Mouse (Mus musculus) CH12.LX (cell line): ENCODE data around the gene Mtg1. TPM values are rescaled to one million over a fixed set of nuclear protein-coding genes. Genes with fewer than 3 reads are reported as not detected.

ENCODE experiments used
- DNase-seq: peaks from one replicate; pipeline ENCODE4 v3.0.0-alpha.2; 2013; ENCODE audit errors: extremely low read depth
- H3K27ac ChIP-seq: 2 replicates; pipeline ENCODE4 v1.5.1; 2012; ENCODE audit warnings: low read depth, mild to moderate bottlenecking, control low read depth, moderate library complexity; ENCODE audit not compliant: insufficient read depth
- H3K27me3 ChIP-seq: replicated peaks from 2 replicates; pipeline ENCODE3; 2012; ENCODE audit warnings: inconsistent platforms
- H3K36me3 ChIP-seq, 2 experiments: replicated peaks in 1 of 2; 2 replicates each; pipeline versions ENCODE3 to v1.6.1; 2012; ENCODE audit warnings: inconsistent platforms in 1 of 2, low read length in 1 of 2, mild to moderate bottlenecking in 1 of 2, mixed read lengths in 1 of 2, moderate library complexity in 1 of 2; ENCODE audit not compliant: control insufficient read depth in 1 of 2, insufficient read depth in 1 of 2
- H3K4me1 ChIP-seq, 2 experiments: 2 replicates each; pipeline ENCODE4 v1.6.1; 2012; ENCODE audit warnings: inconsistent platforms in 1 of 2, moderate library complexity in 1 of 2; ENCODE audit not compliant: insufficient read depth in 2 of 2, control insufficient read depth in 1 of 2
- H3K4me2 ChIP-seq: 2 replicates; pipeline ENCODE4 v1.6.1; 2012; ENCODE audit warnings: low read depth, mild to moderate bottlenecking, control low read depth; ENCODE audit not compliant: poor library complexity, insufficient read depth, severe bottlenecking
- H3K4me3 ChIP-seq, 3 experiments: fragments of 150-350 bp in 1 of 3; sonication (generic) in 1 of 3; replicated peaks in 1 of 3; 2 replicates each; pipeline versions ENCODE3 to v1.5.1; 2011 to 2012; ENCODE audit warnings: low read depth in 2 of 3, low read length in 2 of 3, mild to moderate bottlenecking in 2 of 3, moderate library complexity in 2 of 3, control low read depth in 1 of 3, improper control_type of control experiment in 1 of 3, inconsistent platforms in 1 of 3, mixed read lengths in 1 of 3; ENCODE audit not compliant: poor library complexity in 1 of 3
- H3K79me2 ChIP-seq: replicated peaks from 2 replicates; pipeline ENCODE4 v1.6.1; 2012; ENCODE audit warnings: mild to moderate bottlenecking, moderate library complexity; ENCODE audit not compliant: control insufficient read depth, poor library complexity, insufficient read depth, severe bottlenecking; ENCODE audit errors: extremely low read depth
- H3K9ac ChIP-seq: 2 replicates; pipeline ENCODE4 v1.6.1; 2012; ENCODE audit warnings: low read depth, mild to moderate bottlenecking, control low read depth, moderate library complexity; ENCODE audit not compliant: insufficient read depth
- H3K9me3 ChIP-seq: replicated peaks from 2 replicates; pipeline ENCODE3; 2012; ENCODE audit warnings: low read length, inconsistent platforms, mixed read lengths
- E2F4 ChIP-seq: IDR thresholded peaks from 2 replicates; pipeline ENCODE4 v1.6.1; 2011; ENCODE audit warnings: low read depth, low read length, improper control_type of control experiment; ENCODE audit not compliant: insufficient replicate concordance
- EP300 ChIP-seq: IDR thresholded peaks from 2 replicates; pipeline ENCODE4 v1.6.1; 2011; ENCODE audit warnings: low read length, improper control_type of control experiment
- GABPA ChIP-seq: IDR thresholded peaks from 2 replicates; pipeline ENCODE4 v1.6.1; 2012; ENCODE audit warnings: low read depth, low read length, improper control_type of control experiment, inconsistent platforms; ENCODE audit not compliant: insufficient replicate concordance
- HCFC1 ChIP-seq: IDR thresholded peaks from 2 replicates; pipeline ENCODE4 v1.6.1; 2012; ENCODE audit warnings: low read depth, mild to moderate bottlenecking, inconsistent platforms, low read length, improper control_type of control experiment
- IRF4 ChIP-seq: IDR thresholded peaks from 2 replicates; pipeline ENCODE4 v1.6.1; 2014; ENCODE audit warnings: low read depth, mild to moderate bottlenecking, inconsistent platforms, low read length, improper control_type of control experiment
- JUN ChIP-seq: IDR thresholded peaks from 2 replicates; pipeline ENCODE4 v1.6.1; 2011; ENCODE audit warnings: low read depth, mild to moderate bottlenecking, low read length, improper control_type of control experiment, moderate library complexity; ENCODE audit not compliant: insufficient read depth
- JUND ChIP-seq: conservative IDR thresholded peaks from 2 replicates; pipeline ENCODE4 v1.6.1; 2011; ENCODE audit warnings: low read depth, low read length, improper control_type of control experiment
- MAFK ChIP-seq: IDR thresholded peaks from 2 replicates; pipeline ENCODE4 v1.6.1; 2011; ENCODE audit warnings: low read length, improper control_type of control experiment; ENCODE audit not compliant: insufficient replicate concordance
- MAZ ChIP-seq: IDR thresholded peaks from 2 replicates; pipeline ENCODE4 v1.6.1; 2012; ENCODE audit warnings: low read depth, mild to moderate bottlenecking, inconsistent platforms, low read length, improper control_type of control experiment, moderate library complexity
- MXI1 ChIP-seq: IDR thresholded peaks from 2 replicates; pipeline ENCODE4 v1.6.1; 2011; ENCODE audit warnings: mild to moderate bottlenecking, low read depth, low read length, improper control_type of control experiment
- POLR2AphosphoS2 ChIP-seq: IDR thresholded peaks from 2 replicates; pipeline ENCODE4 v1.6.1; 2011; ENCODE audit warnings: low read depth, low read length, improper control_type of control experiment
- TBP ChIP-seq: conservative IDR thresholded peaks from 2 replicates; pipeline ENCODE4 v1.6.1; 2011; ENCODE audit warnings: low read depth, low read length, improper control_type of control experiment
- TCF12 ChIP-seq: IDR thresholded peaks from 2 replicates; pipeline ENCODE4 v1.6.1; 2014; ENCODE audit warnings: low read depth, mild to moderate bottlenecking, inconsistent platforms, low read length, improper control_type of control experiment
- dilution Hi-C: fragments of 300-500 bp; cut with MboI; formaldehyde crosslinking; loops from 2 replicates; pipeline ENCODE4 v1.14.3; 2020; ENCODE audit warnings: low sequenced_read_pairs; ENCODE audit not compliant: extremely low pct_unique_long_range_greater_than_20kb, extremely low pct_ligation_motif_present
- in situ Hi-C: fragments of 300-500 bp; cut with MboI; formaldehyde crosslinking; loops from 3 replicates; pipeline ENCODE4 v1.14.3; 2019; ENCODE audit warnings: low sequenced_read_pairs, low pct_ligation_motif_present, low pct_unique_long_range_greater_than_20kb, mixed read lengths
- polyA plus RNA-seq: library from polyadenylated mRNA; unstranded; fragments of >175 nt; gene quantifications from 2 replicates; pipeline ENCODE4 v1.2.1, GENCODE M21; 2012; ENCODE audit warnings: low read depth; ENCODE audit not compliant: insufficient read length
- total RNA-seq, 2 experiments: library from RNA; depleted of rRNA; stranded (reverse); fragments of 300-350 nt in 1 of 2; fragments of >200 nt in 1 of 2; gene quantifications; 2 replicates each; pipeline ENCODE4 v1.2.3; 2012 to 2014

The Mtg1 gene
- total and polyA plus RNA-seq, 3 experiments, result 26.6 to 39.8 (median 29.4) TPM

GRCm38 (mm10) chr7:140196002-140196401, 58.6 kb downstream of the Mtg1 start:
- in situ Hi-C loops, result loop anchor here (25.0 kb wide), 1 partner anchor 591 kb away; the partner anchor contains the start of gene Syce1
- no peak for DNase-seq
- Histone ChIP-seq H3K4me2 (no peak overlapping the region), H3K4me1 (no peaks in the 10 kb centered on the region), H3K4me3 (no peak overlapping the region), H3K36me3 (no peaks in the 10 kb centered on the region), H3K9ac (no peak overlapping the region), H3K27me3 (peaks cover 86% of the 10 kb centered on the region), H3K27ac (no peak overlapping the region), H3K9me3 (no peaks in the 10 kb centered on the region), H3K79me2 (no peaks in the 10 kb centered on the region)
- TF ChIP-seq HCFC1 (no peak), TCF12 (no peak), TBP (no peak), IRF4 (no peak), JUND (no peak), JUN (no peak), E2F4 (no peak), POLR2AphosphoS2 (no peak), GABPA (no peak), MAZ (no peak), EP300 (no peak), MXI1 (no peak), MAFK (no peak)
- dilution Hi-C loops, result no loop called here

Other genes starting within 250 kb of the Mtg1 start
Only the 20 nearest of the 22 such genes appear.
- not detected in 2 replicates for gene Utf1, start 193.8 kb upstream of the Mtg1 start, total RNA-seq (2012; rRNA removed)
- gene Utf1, start 193.8 kb upstream of the Mtg1 start, total RNA-seq (2014; rRNA removed), result not detected in 2 replicates
- not detected in 2 replicates for gene Utf1, start 193.8 kb upstream of the Mtg1 start, polyA plus RNA-seq
- gene 6430531B16Rik, start 158.8 kb upstream of the Mtg1 start, total RNA-seq (2012; rRNA removed), result 0.13 and 0.38 TPM in 2 replicates
- not detected in 2 replicates for gene 6430531B16Rik, start 158.8 kb upstream of the Mtg1 start, total RNA-seq (2014; rRNA removed)
- 0.21 and 0.33 TPM in 2 replicates for gene 6430531B16Rik, start 158.8 kb upstream of the Mtg1 start, polyA plus RNA-seq
- gene Adam8, start 145.0 kb upstream of the Mtg1 start, total RNA-seq (2012; rRNA removed), result 61.4 and 63.7 TPM in 2 replicates
- 46.5 and 51.0 TPM in 2 replicates for gene Adam8, start 145.0 kb upstream of the Mtg1 start, total RNA-seq (2014; rRNA removed)
- 43.7 and 46.3 TPM in 2 replicates for gene Adam8, start 145.0 kb upstream of the Mtg1 start, polyA plus RNA-seq
- gene Zfp511, start 101.2 kb upstream of the Mtg1 start, total RNA-seq (2012; rRNA removed), result 44.4 and 44.6 TPM in 2 replicates
- 41.4 and 43.8 TPM in 2 replicates for gene Zfp511, start 101.2 kb upstream of the Mtg1 start, total RNA-seq (2014; rRNA removed)
- gene Zfp511, start 101.2 kb upstream of the Mtg1 start, polyA plus RNA-seq, result 50.1 and 52.2 TPM in 2 replicates
- gene Tubgcp2, start 100.9 kb upstream of the Mtg1 start, total RNA-seq (2012; rRNA removed), result 40.1 and 42.5 TPM in 2 replicates
- gene Tubgcp2, start 100.9 kb upstream of the Mtg1 start, total RNA-seq (2014; rRNA removed), result 50.4 and 50.6 TPM in 2 replicates
- 39.5 and 46.7 TPM in 2 replicates for gene Tubgcp2, start 100.9 kb upstream of the Mtg1 start, polyA plus RNA-seq
- gene Msx3, start 88.5 kb upstream of the Mtg1 start, total RNA-seq (2012; rRNA removed), result not detected in 2 replicates
- not detected in 2 replicates for gene Msx3, start 88.5 kb upstream of the Mtg1 start, total RNA-seq (2014; rRNA removed)
- gene Msx3, start 88.5 kb upstream of the Mtg1 start, polyA plus RNA-seq, result not detected in 2 replicates
- not detected in 2 replicates for gene Caly, start 55.0 kb upstream of the Mtg1 start, total RNA-seq (2012; rRNA removed)
- not detected in 2 replicates for gene Caly, start 55.0 kb upstream of the Mtg1 start, total RNA-seq (2014; rRNA removed)
- not detected in 2 replicates for gene Caly, start 55.0 kb upstream of the Mtg1 start, polyA plus RNA-seq
- not detected in 2 replicates for gene Prap1, start 44.2 kb upstream of the Mtg1 start, total RNA-seq (2012; rRNA removed)
- not detected in 2 replicates for gene Prap1, start 44.2 kb upstream of the Mtg1 start, total RNA-seq (2014; rRNA removed)
- gene Prap1, start 44.2 kb upstream of the Mtg1 start, polyA plus RNA-seq, result not detected in 2 replicates
- 0.76 and 1.8 TPM in 2 replicates for gene Fuom, start 35.1 kb upstream of the Mtg1 start, total RNA-seq (2012; rRNA removed)
- gene Fuom, start 35.1 kb upstream of the Mtg1 start, total RNA-seq (2014; rRNA removed), result not detected in 2 replicates
- 0.64 and 0.86 TPM in 2 replicates for gene Fuom, start 35.1 kb upstream of the Mtg1 start, polyA plus RNA-seq
- 40.0 and 42.3 TPM in 2 replicates for gene Paox, start 21.8 kb upstream of the Mtg1 start, total RNA-seq (2012; rRNA removed)
- 34.5 and 36.6 TPM in 2 replicates for gene Paox, start 21.8 kb upstream of the Mtg1 start, total RNA-seq (2014; rRNA removed)
- 30.4 and 39.7 TPM in 2 replicates for gene Paox, start 21.8 kb upstream of the Mtg1 start, polyA plus RNA-seq
- gene Echs1, start 21.1 kb upstream of the Mtg1 start, total RNA-seq (2012; rRNA removed), result 39.8 and 43.3 TPM in 2 replicates
- 72.0 and 74.4 TPM in 2 replicates for gene Echs1, start 21.1 kb upstream of the Mtg1 start, total RNA-seq (2014; rRNA removed)
- gene Echs1, start 21.1 kb upstream of the Mtg1 start, polyA plus RNA-seq, result 43.8 and 47.8 TPM in 2 replicates
- not detected in 2 replicates for gene Sprn, start 17.3 kb downstream of the Mtg1 start, total RNA-seq (2012; rRNA removed)
- gene Sprn, start 17.3 kb downstream of the Mtg1 start, total RNA-seq (2014; rRNA removed), result not detected in 2 replicates
- not detected in 2 replicates for gene Sprn, start 17.3 kb downstream of the Mtg1 start, polyA plus RNA-seq
- not detected in 2 replicates for gene Olfr522, start 27.2 kb downstream of the Mtg1 start, total RNA-seq (2012; rRNA removed)
- gene Olfr522, start 27.2 kb downstream of the Mtg1 start, total RNA-seq (2014; rRNA removed), result not detected in 2 replicates
- gene Olfr522, start 27.2 kb downstream of the Mtg1 start, polyA plus RNA-seq, result not detected in 2 replicates
- gene Olfr523, start 35.7 kb downstream of the Mtg1 start, total RNA-seq (2012; rRNA removed), result not detected in 2 replicates
- gene Olfr523, start 35.7 kb downstream of the Mtg1 start, total RNA-seq (2014; rRNA removed), result not detected in 2 replicates
- not detected in 2 replicates for gene Olfr523, start 35.7 kb downstream of the Mtg1 start, polyA plus RNA-seq
- gene Olfr524, start 68.4 kb downstream of the Mtg1 start, total RNA-seq (2012; rRNA removed), result not detected in 2 replicates
- not detected in 2 replicates for gene Olfr524, start 68.4 kb downstream of the Mtg1 start, total RNA-seq (2014; rRNA removed)
- gene Olfr524, start 68.4 kb downstream of the Mtg1 start, polyA plus RNA-seq, result not detected in 2 replicates
- not detected in 2 replicates for gene Cd163l1, start 80.7 kb downstream of the Mtg1 start, total RNA-seq (2012; rRNA removed)
- not detected in 2 replicates for gene Cd163l1, start 80.7 kb downstream of the Mtg1 start, total RNA-seq (2014; rRNA removed)
- gene Cd163l1, start 80.7 kb downstream of the Mtg1 start, polyA plus RNA-seq, result not detected in 2 replicates
- not detected in 2 replicates for gene 5830411N06Rik, start 109.7 kb downstream of the Mtg1 start, total RNA-seq (2012; rRNA removed)
- gene 5830411N06Rik, start 109.7 kb downstream of the Mtg1 start, total RNA-seq (2014; rRNA removed), result not detected in 2 replicates
- gene 5830411N06Rik, start 109.7 kb downstream of the Mtg1 start, polyA plus RNA-seq, result not detected in 2 replicates
- gene Olfr525, start 183.3 kb downstream of the Mtg1 start, total RNA-seq (2012; rRNA removed), result not detected in 2 replicates
- gene Olfr525, start 183.3 kb downstream of the Mtg1 start, total RNA-seq (2014; rRNA removed), result not detected in 2 replicates
- gene Olfr525, start 183.3 kb downstream of the Mtg1 start, polyA plus RNA-seq, result not detected in 2 replicates
- gene Olfr527, start 196.5 kb downstream of the Mtg1 start, total RNA-seq (2012; rRNA removed), result not detected in 2 replicates
- not detected in 2 replicates for gene Olfr527, start 196.5 kb downstream of the Mtg1 start, total RNA-seq (2014; rRNA removed)
- not detected in 2 replicates for gene Olfr527, start 196.5 kb downstream of the Mtg1 start, polyA plus RNA-seq
- not detected in 2 replicates for gene Olfr60, start 224.1 kb downstream of the Mtg1 start, total RNA-seq (2012; rRNA removed)
- gene Olfr60, start 224.1 kb downstream of the Mtg1 start, total RNA-seq (2014; rRNA removed), result not detected in 2 replicates
- gene Olfr60, start 224.1 kb downstream of the Mtg1 start, polyA plus RNA-seq, result not detected in 2 replicates